Mouse (Mus musculus) spleen, adult 2 months (tissue): ENCODE results near the gene Zfp239. TPM values are rescaled to one million over a fixed set of nuclear protein-coding genes. Genes with fewer than 3 reads are reported as not detected.
A peak's percentile ranks its signal among the peaks of the same experiment; 100 is the strongest.

ENCODE experiments used
- DNase-seq, 2 experiments: peaks; one replicate each; pipeline versions ENCODE4 v3.0.0 to v3.0.0-alpha.2; 2012 to 2021; ENCODE audit warnings: low spot score in 2 of 2, low read depth in 1 of 2
- H3K27ac ChIP-seq: fragments of 200-500 bp; 2 replicates; pipeline ENCODE4 v1.5.1; 2012; ENCODE audit warnings: low read length, inconsistent platforms; ENCODE audit not compliant: insufficient read depth
- H3K27me3 ChIP-seq: fragments of 200-500 bp; 2 replicates; pipeline ENCODE4 v1.6.1; 2012; ENCODE audit warnings: mild to moderate bottlenecking, moderate library complexity, low read length, inconsistent platforms; ENCODE audit not compliant: control insufficient read depth, insufficient read depth
- H3K36me3 ChIP-seq: fragments of 200-500 bp; 2 replicates; pipeline ENCODE4 v1.6.1; 2012; ENCODE audit warnings: mild to moderate bottlenecking, low read length, inconsistent platforms; ENCODE audit not compliant: control insufficient read depth, insufficient read depth
- H3K4me1 ChIP-seq: fragments of 200-500 bp; 2 replicates; pipeline ENCODE4 v1.6.1; 2011; ENCODE audit warnings: inconsistent platforms; ENCODE audit not compliant: control insufficient read depth, insufficient read depth, insufficient read length
- H3K4me3 ChIP-seq: fragments of 200-500 bp; 2 replicates; pipeline ENCODE4 v1.5.1; 2011; ENCODE audit warnings: mild to moderate bottlenecking, inconsistent platforms; ENCODE audit not compliant: insufficient read depth, insufficient read length; ENCODE audit errors: extremely low read depth
- CTCF ChIP-seq: fragments of 200-500 bp; IDR thresholded peaks from 2 replicates; pipeline ENCODE4 v1.5.1; 2011; ENCODE audit warnings: mild to moderate bottlenecking, inconsistent platforms; ENCODE audit not compliant: insufficient read depth, insufficient read length, insufficient replicate concordance; ENCODE audit errors: extremely low read depth
- POLR2A ChIP-seq: fragments of 200-500 bp; IDR thresholded peaks from 2 replicates; pipeline ENCODE4 v1.6.1; 2011; ENCODE audit warnings: low read depth, low read length, inconsistent platforms
- WGBS: fragments of 180-500 bp; shearing (Covaris S2); methylation state at CpG from one replicate; pipeline ENCODE4 v1.1.7; 2018; 5-methylcytosine and 5-hydroxymethylcytosine counted together
- polyA plus RNA-seq: library from polyadenylated mRNA; depleted of rRNA; stranded (reverse); fragments of >200 nt; gene quantifications from 2 replicates; pipeline ENCODE4 v1.2.3, GENCODE M21; 2012; rRNA removed

The Zfp239 gene
- polyA plus RNA-seq, 1 experiment, result 1.4 TPM

DNA sequence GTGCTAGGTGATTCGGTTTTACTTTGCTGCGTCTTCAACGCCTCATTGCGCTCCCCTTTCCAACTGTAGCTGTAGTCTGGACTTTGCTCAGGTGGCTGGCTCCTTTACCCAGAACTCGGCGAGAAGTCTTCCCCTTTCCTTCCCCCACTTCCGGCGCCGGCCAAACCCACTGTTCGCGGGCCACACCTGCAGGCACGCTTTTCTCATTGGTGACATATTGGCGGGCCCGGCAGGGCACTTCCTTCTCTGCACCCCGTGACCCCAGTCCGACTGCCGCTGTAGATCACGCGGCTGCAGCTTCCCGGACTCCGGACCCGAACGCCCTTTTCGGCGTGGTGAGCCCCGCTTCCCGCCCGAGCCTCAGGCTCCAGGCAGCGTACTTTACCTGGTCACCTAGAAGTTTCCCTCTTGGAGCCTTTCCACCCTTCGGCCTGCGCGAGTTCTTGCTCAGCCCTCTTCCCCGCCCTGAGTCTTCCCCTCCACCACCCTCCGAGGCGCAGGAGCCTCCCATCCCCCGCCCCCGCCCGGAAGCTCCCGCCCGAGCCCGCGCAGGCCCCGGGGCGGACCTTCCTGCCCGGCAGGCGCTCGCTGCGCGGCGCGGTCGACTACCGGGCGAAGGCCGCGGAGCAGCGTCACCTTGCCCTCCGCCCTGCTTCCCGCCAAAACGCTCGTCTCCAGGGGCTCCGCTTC lies 55.0 kb downstream of the Zfp239 start:
- H3K27ac ChIP-seq, result peak overlapping the region; percentile 97
- peak overlapping the region; percentile 84 for H3K4me3 ChIP-seq
- peaks cover 7% of the 10 kb centered on the region for H3K4me1 ChIP-seq
- peaks cover 8% of the 10 kb centered on the region for H3K36me3 ChIP-seq
- no peaks in the 10 kb centered on the region for H3K27me3 ChIP-seq
- peak; percentile 83 to 90 for DNase-seq
- under 1% methylated on average over 62 of the region's 62 CpGs for WGBS
- peak; percentile 74 for TF ChIP-seq POLR2A
- TF ChIP-seq CTCF, result no peak

DNA sequence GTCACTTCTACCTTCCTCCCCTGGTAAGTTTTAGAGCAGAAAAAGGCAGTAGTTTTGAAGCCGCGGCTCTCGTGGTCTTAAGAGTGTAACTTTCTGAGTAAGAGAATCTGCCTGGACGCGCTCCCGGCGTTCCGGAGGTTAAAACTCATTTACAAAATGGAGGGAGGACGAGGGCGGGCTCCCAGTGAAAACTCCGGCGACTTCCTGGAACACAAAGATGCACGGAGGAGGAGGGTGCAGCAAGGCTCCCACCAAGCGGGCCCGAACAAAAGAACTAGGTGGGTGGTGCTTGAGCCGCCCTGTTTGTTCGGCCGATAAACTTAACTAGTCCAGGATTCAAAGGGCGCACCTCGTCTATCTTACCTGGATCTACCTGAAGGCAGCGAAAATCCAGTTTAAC lies 55.7 kb downstream of the Zfp239 start:
- TF ChIP-seq POLR2A (no peak), CTCF (no peak)
- Histone ChIP-seq H3K36me3 (peaks cover 12% of the 10 kb centered on the region), H3K27me3 (no peaks in the 10 kb centered on the region), H3K4me1 (peaks cover 7% of the 10 kb centered on the region), H3K27ac (peak overlapping the region; percentile 97), H3K4me3 (peak overlapping the region; percentile 84)
- DNase-seq, result peak in 1 of 2 experiments; percentile 48
- WGBS, result under 1% methylated on average over 21 of the region's 21 CpGs

DNA sequence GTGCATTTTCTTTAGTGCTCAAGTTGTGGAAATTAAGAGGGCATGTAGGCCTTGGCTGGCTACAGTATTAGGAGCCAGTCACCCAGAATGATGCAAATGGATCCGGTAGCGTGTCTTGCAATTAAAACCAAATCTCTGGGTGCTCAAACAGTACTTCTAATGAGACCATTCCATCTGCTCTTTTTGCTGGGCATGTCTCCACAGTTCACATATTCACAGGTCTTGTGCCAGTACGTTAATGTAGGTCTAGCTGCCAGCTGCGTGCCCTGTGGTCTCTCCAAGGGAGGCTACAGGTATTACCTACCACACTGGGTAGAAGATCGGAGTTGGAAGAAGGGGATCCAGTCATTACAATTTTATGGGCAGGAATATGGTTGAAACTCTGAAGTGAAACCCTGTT lies 56.1 kb downstream of the Zfp239 start:
- Histone ChIP-seq H3K27ac (peak overlapping the region; percentile 97; the same call in 1 of the 2 replicates), H3K36me3 (peaks cover 15% of the 10 kb centered on the region), H3K4me1 (peaks cover 7% of the 10 kb centered on the region), H3K4me3 (peak overlapping the region; percentile 84), H3K27me3 (no peaks in the 10 kb centered on the region)
- TF ChIP-seq POLR2A, result no peak
- no peak for DNase-seq
- 4% methylated on average over 5 of the region's 5 CpGs for WGBS

DNA sequence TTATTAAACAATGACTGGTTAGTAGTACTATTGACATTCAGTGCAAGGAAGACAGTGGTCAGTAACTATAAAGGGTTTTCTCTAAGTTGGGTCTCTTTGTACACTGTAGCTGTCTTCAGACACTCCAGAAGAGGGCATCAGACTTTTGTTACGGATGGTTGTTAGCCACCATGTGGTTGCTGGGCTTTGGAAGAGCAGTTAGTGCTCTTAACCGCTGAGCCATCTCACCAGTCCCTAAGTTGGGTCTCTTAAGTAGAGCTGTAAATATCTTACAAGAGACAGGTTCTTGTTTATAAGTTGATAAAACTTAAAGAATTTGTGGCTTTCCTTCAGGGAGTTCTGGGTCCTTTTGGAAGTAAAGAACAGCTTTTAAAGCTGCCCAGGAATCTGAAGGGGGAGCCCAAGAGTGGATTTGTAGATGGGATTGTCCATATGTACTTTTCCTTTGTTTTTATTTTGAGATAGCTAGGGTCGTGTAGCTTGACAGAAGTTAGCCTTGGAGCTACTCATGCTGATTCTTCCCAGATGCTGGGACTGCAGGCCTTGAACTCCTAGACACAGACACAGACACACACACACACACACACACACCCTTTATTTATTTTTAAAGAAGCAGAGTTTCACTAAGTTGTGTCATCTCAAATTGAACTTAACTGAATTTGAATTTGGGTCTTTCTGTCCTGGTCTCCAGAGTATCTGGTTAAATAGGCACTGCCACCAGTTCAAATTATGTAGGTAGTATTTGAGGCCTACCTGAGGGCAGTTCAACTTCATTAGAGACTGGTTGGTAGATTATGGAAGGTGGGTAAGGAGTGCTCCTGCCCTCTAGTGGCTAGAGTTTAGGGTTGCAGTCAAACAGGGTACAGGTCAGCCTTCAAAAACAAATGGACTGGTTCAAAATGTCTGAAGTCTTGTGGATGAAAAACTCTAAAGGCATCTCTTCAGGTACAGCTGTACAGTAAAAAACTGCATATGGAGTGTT lies 59.0 kb downstream of the Zfp239 start:
- no peak overlapping the region for H3K27ac ChIP-seq
- TF ChIP-seq POLR2A (no peak), CTCF (peak; percentile 47; the same call in 1 of the 2 replicates)
- WGBS, result 36% methylated on average over 3 of the region's 3 CpGs
- peaks cover 23% of the 10 kb centered on the region for H3K36me3 ChIP-seq
- peaks cover 7% of the 10 kb centered on the region for H3K4me1 ChIP-seq
- DNase-seq, result peak in 1 of 2 experiments; percentile 40
- no peak overlapping the region for H3K4me3 ChIP-seq
- H3K27me3 ChIP-seq, result no peaks in the 10 kb centered on the region

- Histone ChIP-seq H3K4me3 (no peak overlapping the region), H3K4me1 (peaks cover 7% of the 10 kb centered on the region), H3K36me3 (peaks cover 27% of the 10 kb centered on the region), H3K27me3 (no peaks in the 10 kb centered on the region), H3K27ac (no peak overlapping the region)
- 84% methylated on average over 3 of the region's 3 CpGs for WGBS
- no peak for DNase-seq
- TF ChIP-seq CTCF (no peak), POLR2A (no peak)
Measured at GRCm38 (mm10) chr6:117922041-117922440, 60.1 kb downstream of the Zfp239 start.

Other genes starting within 250 kb of the Zfp239 start
- 13.7 and 14.9 TPM in 2 replicates for gene Zfp637, start 20.9 kb upstream of the Zfp239 start, polyA plus RNA-seq
- 141 and 143 TPM in 2 replicates for gene Hnrnpf, start 38.2 kb downstream of the Zfp239 start, polyA plus RNA-seq
- not detected in 2 replicates for gene Fxyd4, start 75.6 kb downstream of the Zfp239 start, polyA plus RNA-seq
- 0.49 and 0.76 TPM in 2 replicates for gene Rasgef1a, start 149.3 kb downstream of the Zfp239 start, polyA plus RNA-seq